Mouse (Mus musculus): ENCODE measurements at regions not wholly inside any gene's neighbourhood (a gene's known extent, or its start where the extent isn't known, plus 50 kb on each side); places are given as distances from the start of the nearest gene placed in this dataset.

DNA sequence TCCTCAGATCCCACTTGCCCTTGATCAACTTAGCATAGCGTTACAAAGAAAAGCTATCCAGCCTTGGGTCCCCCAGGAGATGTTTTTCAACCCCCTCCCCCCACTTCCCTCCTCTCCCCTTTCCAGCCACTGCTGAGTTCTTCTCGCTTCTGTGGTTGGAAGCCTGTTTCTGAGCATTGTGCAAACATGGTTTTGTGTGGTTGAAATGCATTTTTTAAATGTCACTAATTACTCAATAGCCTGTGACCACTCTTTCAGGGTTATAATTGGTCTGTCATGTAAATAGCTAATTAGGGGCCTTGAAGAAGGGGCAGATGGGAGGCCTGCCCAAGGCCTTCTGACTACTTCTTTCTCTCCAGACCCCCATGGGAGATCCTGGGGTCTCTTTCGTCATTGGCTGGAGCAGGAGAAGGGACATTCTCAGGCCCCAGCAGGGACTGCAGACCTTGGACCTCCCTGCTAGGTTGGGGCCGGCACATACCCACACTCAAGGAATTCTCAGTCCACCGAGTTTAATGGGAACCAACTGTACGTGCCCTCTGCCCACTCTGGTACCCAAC, 353.8 kb downstream of the Med13l start (continued):
- TF ChIP-seq MAX (IDR thresholded peaks at IDR 0.05; ENCODE audit: low read length) (no peak), GATA1 (IDR thresholded peaks at IDR 0.05; ENCODE audit: low read depth, low read length) (no peak), ZNF384 (IDR thresholded peaks at IDR 0.05; ENCODE audit: low read depth, low read length) (no peak), MAZ (IDR thresholded peaks at IDR 0.05; ENCODE audit: low read depth, low read length) (no peak)

GRCm38 (mm10) chr5:118923357-118923756, 362.9 kb downstream of the Med13l start:
- H3K9ac ChIP-seq (ENCODE audit: control insufficient read depth, low read depth, low read length, poor library complexity, severe bottlenecking): no peak overlapping the region
- no peaks in the 10 kb centered on the region for H3K36me3 ChIP-seq (ENCODE audit: control insufficient read depth in 1 of 2, insufficient read depth in 2 of 2, low read length in 2 of 2)
- no peak for TF ChIP-seq CHD2 (IDR thresholded peaks at IDR 0.05; ENCODE audit: low read length)
- TF ChIP-seq CHD1 (IDR thresholded peaks at IDR 0.05; ENCODE audit: low read depth, low read length): no peak
- TF ChIP-seq BHLHE40 (IDR thresholded peaks at IDR 0.05; ENCODE audit: borderline replicate concordance, low read depth, low read length): no peak
- no peak for TF ChIP-seq MEF2A (IDR thresholded peaks at IDR 0.05; ENCODE audit: extremely low read depth, insufficient replicate concordance, low read depth, low read length, poor library complexity, severe bottlenecking)
- TF ChIP-seq TCF12 (IDR thresholded peaks at IDR 0.05; ENCODE audit: low read depth, low read length): no peak
- no peak for TF ChIP-seq UBTF (IDR thresholded peaks at IDR 0.05; ENCODE audit: borderline replicate concordance, insufficient read depth, low read depth, low read length)
- TF ChIP-seq ELF1 (IDR thresholded peaks at IDR 0.05; ENCODE audit: low read depth, low read length): no peak
- TF ChIP-seq MAFK (IDR thresholded peaks at IDR 0.05; ENCODE audit: borderline replicate concordance, low read depth, low read length): no peak
- no peak overlapping the region for H3K4me3 ChIP-seq (ENCODE audit: control insufficient read depth in 1 of 2, insufficient read depth in 1 of 2, low read depth in 2 of 2, low read length in 2 of 2)
- DNase-seq (ENCODE audit: low read depth, low spot score): no peak
- H3K9me3 ChIP-seq (replicated peaks; ENCODE audit: insufficient read depth, low read length): no peaks in the 10 kb centered on the region
- H3K27me3 ChIP-seq (ENCODE audit: control insufficient read depth in 1 of 2, insufficient read depth in 2 of 2, low read length in 2 of 2): no peaks in the 10 kb centered on the region
- no peak overlapping the region for H3K27ac ChIP-seq (ENCODE audit: control insufficient read depth, low read depth, low read length)
- no peaks in the 10 kb centered on the region for H3K79me2 ChIP-seq (ENCODE audit: control insufficient read depth, insufficient read depth, low read length, poor library complexity)
- H3K4me1 ChIP-seq (ENCODE audit: control insufficient read depth in 1 of 2, insufficient read depth in 2 of 2, low read length in 2 of 2): no peaks in the 10 kb centered on the region

GRCm38 (mm10) chr5:118929037-118929436, 368.6 kb downstream of the Med13l start:
- Histone ChIP-seq H3K9me3 (replicated peaks; ENCODE audit: insufficient read depth, low read length) (no peaks in the 10 kb centered on the region), H3K4me3 (ENCODE audit: control insufficient read depth in 1 of 2, insufficient read depth in 1 of 2, low read depth in 2 of 2, low read length in 2 of 2) (no peak overlapping the region), H3K27ac (ENCODE audit: control insufficient read depth, low read depth, low read length) (no peak overlapping the region), H3K79me2 (ENCODE audit: control insufficient read depth, insufficient read depth, low read length, poor library complexity) (no peaks in the 10 kb centered on the region), H3K4me1 (ENCODE audit: control insufficient read depth in 1 of 2, insufficient read depth in 2 of 2, low read length in 2 of 2) (no peaks in the 10 kb centered on the region), H3K36me3 (ENCODE audit: control insufficient read depth in 1 of 2, insufficient read depth in 2 of 2, low read length in 2 of 2) (no peaks in the 10 kb centered on the region), H3K27me3 (ENCODE audit: control insufficient read depth in 1 of 2, insufficient read depth in 2 of 2, low read length in 2 of 2) (no peaks in the 10 kb centered on the region), H3K9ac (ENCODE audit: control insufficient read depth, low read depth, low read length, poor library complexity, severe bottlenecking) (no peak overlapping the region)
- DNase-seq (ENCODE audit: low read depth, low spot score): peak; percentile 1
- no peak for TF ChIP-seq CHD2 (IDR thresholded peaks at IDR 0.05; ENCODE audit: low read length)
- 0 out of 6 replicates have a peak, but pooled peaks of 1 of the 3 experiments have one; percentile 6 for TF ChIP-seq CTCF (IDR thresholded peaks at IDR 0.05 in 2 of 3, conservative IDR thresholded peaks at IDR 0.05 in 1 of 3; ENCODE audit: control insufficient read depth in 1 of 3, insufficient read depth in 1 of 3, low read depth in 2 of 3, low read length in 3 of 3, poor library complexity in 1 of 3, severe bottlenecking in 1 of 3)
